Mouse (Mus musculus): ENCODE results near the gene Srsf1. TPM values are rescaled to one million over a fixed set of nuclear protein-coding genes. Genes with fewer than 3 reads are reported as not detected.

Gene Srsf1
- polyA plus RNA-seq (2015; fragmentation: Nextera tagmentation; extraction: Ambion mirVana), result 107 and 152 TPM in 2 replicates

GRCm38 (mm10) chr11:88046944-88047794 lies at the start of gene Srsf1:
TSS of gene Srsf1 (plus strand) at chr11:88047373.

GRCm38 (mm10) chr11:88067586-88068410 lies 20.6 kb downstream of the Srsf1 start, which contains the start of gene Vezf1:
TSS of gene Vezf1 (plus strand) at chr11:88068279.

GRCm38 (mm10) chr11:88098021-88098729 lies 51.0 kb downstream of the Srsf1 start, which contains the start of gene Cuedc1:
TSS of gene Cuedc1 (plus strand) at chr11:88098058.

Other genes starting within 250 kb of the Srsf1 start
- not detected in 2 replicates for gene Lpo, start 219.1 kb upstream of the Srsf1 start, polyA plus RNA-seq (2015; fragmentation: Nextera tagmentation; extraction: Ambion mirVana)
- gene Mks1, start 194.2 kb upstream of the Srsf1 start, polyA plus RNA-seq (2015; fragmentation: Nextera tagmentation; extraction: Ambion mirVana), result 5.8 and 10.8 TPM in 2 replicates
- not detected in 2 replicates for gene Epx, start 171.8 kb upstream of the Srsf1 start, polyA plus RNA-seq (2015; fragmentation: Nextera tagmentation; extraction: Ambion mirVana)
- not detected in 2 replicates for gene Olfr462, start 155.1 kb upstream of the Srsf1 start, polyA plus RNA-seq (2015; fragmentation: Nextera tagmentation; extraction: Ambion mirVana)
- gene Olfr463, start 150.0 kb upstream of the Srsf1 start, polyA plus RNA-seq (2015; fragmentation: Nextera tagmentation; extraction: Ambion mirVana), result not detected in 2 replicates
- not detected in 2 replicates for gene Olfr464, start 126.4 kb upstream of the Srsf1 start, polyA plus RNA-seq (2015; fragmentation: Nextera tagmentation; extraction: Ambion mirVana)
- gene Dynll2, start 59.8 kb upstream of the Srsf1 start, polyA plus RNA-seq (2015; fragmentation: Nextera tagmentation; extraction: Ambion mirVana), result 24.7 and 29.8 TPM in 2 replicates
- gene Vezf1, start 20.9 kb downstream of the Srsf1 start, polyA plus RNA-seq (2015; fragmentation: Nextera tagmentation; extraction: Ambion mirVana), result 22.3 and 26.7 TPM in 2 replicates
- gene Cuedc1, start 50.7 kb downstream of the Srsf1 start, polyA plus RNA-seq (2015; fragmentation: Nextera tagmentation; extraction: Ambion mirVana), result 21.6 and 27.9 TPM in 2 replicates
- 87.0 and 108 TPM in 2 replicates for gene Mrps23, start 157.0 kb downstream of the Srsf1 start, polyA plus RNA-seq (2015; fragmentation: Nextera tagmentation; extraction: Ambion mirVana)
- 0.11 TPM in 1 of 2 replicates, not detected in the other for gene Ccdc182, start 246.7 kb downstream of the Srsf1 start, polyA plus RNA-seq (2015; fragmentation: Nextera tagmentation; extraction: Ambion mirVana)

Measured in adrenal gland, postnatal 0 days (tissue).